Mouse (Mus musculus): ENCODE results near the gene Zbtb44.

DNA sequence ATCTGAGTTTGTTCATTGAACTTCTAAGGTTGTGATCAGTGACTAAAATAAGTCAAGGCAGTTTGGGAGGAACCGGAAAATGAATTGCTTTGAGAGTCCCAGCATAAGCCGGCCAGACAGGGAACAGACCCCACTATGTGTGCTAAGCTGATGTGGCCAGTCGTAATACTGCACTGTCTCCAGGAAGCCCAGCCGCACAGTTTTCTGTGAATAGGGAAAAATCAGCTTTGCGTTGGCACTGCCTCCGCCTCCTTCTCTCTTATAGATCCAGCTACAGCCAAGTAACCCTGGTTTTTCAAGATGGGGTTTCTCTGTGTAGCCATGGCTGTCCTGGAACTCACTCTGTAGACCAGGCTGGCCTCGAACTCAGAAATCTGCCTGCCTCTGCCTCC is 56.3 kb downstream of the Zbtb44 start:
- TF ChIP-seq CTCF (IDR thresholded peaks at IDR 0.05; ENCODE audit: low read depth, low read length) = no peak
- no peak for TF ChIP-seq EP300 (IDR thresholded peaks at IDR 0.05; ENCODE audit: insufficient read depth, low read depth, low read length)
- TF ChIP-seq POLR2A (IDR thresholded peaks at IDR 0.05; ENCODE audit: insufficient read depth, low read length) = no peak

All from ES-Bruce4 (cell line).